Mouse (Mus musculus): ENCODE measurements around the gene Slc25a31. TPM values are rescaled to one million over a fixed set of nuclear protein-coding genes. Genes with fewer than 3 reads are reported as not detected.

Slc25a31 gene
- under 1 TPM; 0.35 to 0.38 TPM for total RNA-seq (2021)

- DNase-seq, result no peak
- intact Hi-C loops (cut with DNase I), result no loop called here
These were observed at the start of gene Slc25a31 for GRCm38 (mm10) chr3:40708655-40709054. Slc25a31 (plus strand) TSS chr3:40708855.

GRCm38 (mm10) chr3:40660231-40660630 is 48.4 kb upstream of the Slc25a31 start:
- intact Hi-C loops (cut with DNase I), result no loop called here

GRCm38 (mm10) chr3:40666109-40666508 is 42.5 kb upstream of the Slc25a31 start:
- DNase-seq, result peak; percentile 50 to 53
- intact Hi-C loops (cut with DNase I), result no loop called here

More at GRCm38 (mm10) chr3:40660231-40660630, 48.4 kb upstream of the Slc25a31 start:
- no peak for DNase-seq

GRCm38 (mm10) chr3:40666861-40667719 is 41.6 kb upstream of the Slc25a31 start:
- intact Hi-C loops (cut with DNase I), result no loop called here

GRCm38 (mm10) chr3:40668889-40669288 is 39.8 kb upstream of the Slc25a31 start:
- intact Hi-C loops (cut with DNase I), result no loop called here

More at GRCm38 (mm10) chr3:40666861-40667719, 41.6 kb upstream of the Slc25a31 start:
- DNase-seq, result no peak

GRCm38 (mm10) chr3:40669395-40669794 is 39.3 kb upstream of the Slc25a31 start:
- intact Hi-C loops (cut with DNase I), result no loop called here
- DNase-seq, result no peak

More at GRCm38 (mm10) chr3:40668889-40669288, 39.8 kb upstream of the Slc25a31 start:
- no peak for DNase-seq

- DNase-seq, result no peak
- intact Hi-C loops (cut with DNase I), result no loop called here
These were observed 35.1 kb upstream of the Slc25a31 start for GRCm38 (mm10) chr3:40673515-40673914.

- intact Hi-C loops (cut with DNase I), result loop anchor here (5.0 kb wide), 1 partner anchor 72 kb away; no protein-coding TSS in a partner anchor
These were observed 33.7 kb upstream of the Slc25a31 start for GRCm38 (mm10) chr3:40674873-40675405.

GRCm38 (mm10) chr3:40678856-40679255 is 29.8 kb upstream of the Slc25a31 start:
- intact Hi-C loops (cut with DNase I), result loop anchor here (5.0 kb wide), 1 partner anchor 68 kb away; no protein-coding TSS in a partner anchor
- DNase-seq, result no peak

More at GRCm38 (mm10) chr3:40674873-40675405, 33.7 kb upstream of the Slc25a31 start:
- no peak for DNase-seq

- intact Hi-C loops (cut with DNase I), result no loop called here
- DNase-seq, result peak; percentile 64 to 66
These were observed 26.3 kb upstream of the Slc25a31 start for GRCm38 (mm10) chr3:40682404-40682803.

- DNase-seq, result no peak
- intact Hi-C loops (cut with DNase I), result no loop called here
These were observed 25.5 kb upstream of the Slc25a31 start for GRCm38 (mm10) chr3:40683171-40683570.

GRCm38 (mm10) chr3:40685855-40686515 is 22.7 kb upstream of the Slc25a31 start:
- intact Hi-C loops (cut with DNase I), result no loop called here
- DNase-seq, result peak in 1 of 2 experiments; percentile 23

GRCm38 (mm10) chr3:40686836-40687235 is 21.8 kb upstream of the Slc25a31 start:
- intact Hi-C loops (cut with DNase I), result no loop called here
- DNase-seq, result peak in 1 of 2 experiments; percentile 23

GRCm38 (mm10) chr3:40687588-40687987 is 21.1 kb upstream of the Slc25a31 start:
- intact Hi-C loops (cut with DNase I), result no loop called here
- DNase-seq, result no peak

- intact Hi-C loops (cut with DNase I), result no loop called here
- DNase-seq, result no peak
These were observed 17.1 kb upstream of the Slc25a31 start for GRCm38 (mm10) chr3:40691566-40691965.

- intact Hi-C loops (cut with DNase I), result no loop called here
- DNase-seq, result no peak
These were observed 15.2 kb upstream of the Slc25a31 start for GRCm38 (mm10) chr3:40693435-40693834.

GRCm38 (mm10) chr3:40693960-40694359 is 14.7 kb upstream of the Slc25a31 start:
- DNase-seq, result no peak
- intact Hi-C loops (cut with DNase I), result no loop called here

- intact Hi-C loops (cut with DNase I), result no loop called here
- peak; percentile 40 to 41 for DNase-seq
These were observed 14.2 kb upstream of the Slc25a31 start for GRCm38 (mm10) chr3:40694438-40694837.

- DNase-seq, result no peak
- intact Hi-C loops (cut with DNase I), result no loop called here
These were observed 13.5 kb upstream of the Slc25a31 start for GRCm38 (mm10) chr3:40695162-40695561.

- intact Hi-C loops (cut with DNase I), result no loop called here
- DNase-seq, result no peak
These were observed 9.8 kb upstream of the Slc25a31 start for GRCm38 (mm10) chr3:40698834-40699233.

GRCm38 (mm10) chr3:40704816-40705430 is 3.7 kb upstream of the Slc25a31 start:
- DNase-seq, result peak; percentile 15 to 18
- intact Hi-C loops (cut with DNase I), result no loop called here

Measured in heart, postnatal 10 days (tissue).